Mouse (Mus musculus): Measurements from ENCODE around the gene Hyal1. TPM values are rescaled to one million over a fixed set of nuclear protein-coding genes. Genes with fewer than 3 reads are reported as not detected.
A peak's percentile ranks its signal among the peaks of the same experiment; 100 is the strongest.

The Hyal1 gene
- total and polyA plus RNA-seq, 3 experiments: 1.3 to 3.4 TPM; not detected in 1

DNA sequence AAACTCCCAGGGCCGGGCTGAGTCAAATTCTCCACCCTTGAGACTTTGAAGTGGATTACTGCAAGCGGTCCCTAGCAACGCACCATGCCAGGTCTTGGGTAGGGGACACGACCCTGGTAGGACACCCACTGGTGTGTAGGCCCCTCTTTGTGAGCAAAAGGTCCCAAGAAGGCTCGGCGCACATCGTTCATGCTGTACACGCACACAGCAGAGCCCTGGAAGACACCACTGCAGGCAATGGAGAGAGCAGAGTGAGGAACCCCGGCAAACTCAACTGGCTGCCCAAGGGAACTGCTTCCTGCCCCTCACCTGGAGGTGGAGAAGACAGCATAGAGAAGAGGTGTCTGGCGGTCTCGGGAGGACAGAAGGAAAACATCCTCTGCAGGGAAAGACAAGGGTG lies 24.5 kb downstream of the Hyal1 start:
- Histone ChIP-seq H3K27ac (ENCODE audit: control insufficient read depth, low read depth, low read length) (no peak overlapping the region), H3K9ac (ENCODE audit: control insufficient read depth, low read depth, low read length, poor library complexity, severe bottlenecking) (no peak overlapping the region), H3K36me3 (ENCODE audit: control insufficient read depth in 1 of 2, insufficient read depth in 2 of 2, low read length in 2 of 2) (peaks cover 0 to 6% of the 10 kb centered on the region in 2 experiments; a peak in 2 of 4 replicates), H3K4me1 (ENCODE audit: control insufficient read depth in 1 of 2, insufficient read depth in 2 of 2, low read length in 2 of 2) (peaks cover 0 to 16% of the 10 kb centered on the region in 2 experiments; a peak in 2 of 4 replicates), H3K79me2 (ENCODE audit: control insufficient read depth, insufficient read depth, low read length, poor library complexity) (no peaks in the 10 kb centered on the region; the same call in 1 of the 2 replicates), H3K4me3 (ENCODE audit: control insufficient read depth in 1 of 2, insufficient read depth in 1 of 2, low read depth in 2 of 2, low read length in 2 of 2) (no peak overlapping the region), H3K9me3 (replicated peaks; ENCODE audit: insufficient read depth, low read length) (no peaks in the 10 kb centered on the region), H3K27me3 (ENCODE audit: control insufficient read depth in 1 of 2, insufficient read depth in 2 of 2, low read length in 2 of 2) (no peaks in the 10 kb centered on the region)
- TF ChIP-seq EP300 (IDR thresholded peaks at IDR 0.05; ENCODE audit: low read depth in 1 of 2, low read length in 2 of 2) (no peak), RAD21 (IDR thresholded peaks at IDR 0.05; ENCODE audit: low read depth, low read length) (no peak), ZNF384 (IDR thresholded peaks at IDR 0.05; ENCODE audit: low read depth, low read length) (no peak), TAL1 (IDR thresholded peaks at IDR 0.05; ENCODE audit: low read length) (no peak), MAX (IDR thresholded peaks at IDR 0.05; ENCODE audit: low read length) (no peak), MAZ (IDR thresholded peaks at IDR 0.05; ENCODE audit: low read depth, low read length) (no peak), CHD2 (IDR thresholded peaks at IDR 0.05; ENCODE audit: low read length) (no peak), ZKSCAN1 (IDR thresholded peaks at IDR 0.05; ENCODE audit: low read depth, low read length) (no peak), NELFE (IDR thresholded peaks at IDR 0.05; ENCODE audit: low read depth, low read length) (no peak), SIN3A (IDR thresholded peaks at IDR 0.05; ENCODE audit: low read length) (no peak), NRF1 (IDR thresholded peaks at IDR 0.05; ENCODE audit: insufficient read depth, low read depth, low read length, poor library complexity, severe bottlenecking) (no peak), ZMIZ1 (IDR thresholded peaks at IDR 0.05; ENCODE audit: low read depth, low read length) (no peak)
- DNase-seq (ENCODE audit: low read depth, low spot score): no peak

DNA sequence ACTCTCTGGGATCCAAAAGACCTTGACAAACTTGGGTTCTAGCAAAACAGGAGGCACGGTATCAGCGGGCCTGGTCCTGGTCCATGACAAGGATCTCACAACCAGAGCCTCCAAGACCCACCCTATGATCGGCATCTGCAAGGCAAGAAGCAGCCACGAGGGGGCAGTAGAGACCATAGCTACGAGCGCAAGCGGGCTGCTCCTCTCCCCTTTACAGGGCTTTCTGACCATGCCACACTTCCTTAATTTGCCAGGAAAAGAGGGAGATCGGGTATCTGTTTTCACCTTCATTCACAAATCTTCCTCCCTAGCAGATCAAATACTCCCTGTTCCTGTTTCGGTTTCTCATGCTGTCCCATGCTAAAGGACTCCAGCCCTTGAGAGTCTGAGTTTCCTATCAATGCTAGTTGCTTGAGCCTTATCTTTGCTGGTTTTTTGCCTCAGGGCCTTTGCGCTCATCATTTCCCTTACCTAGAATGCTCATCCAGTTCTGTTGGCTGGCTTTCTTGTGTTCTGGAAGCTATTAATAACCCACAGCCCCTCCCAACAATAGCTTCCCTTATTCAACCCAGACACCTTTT lies 25.4 kb downstream of the Hyal1 start:
- DNase-seq (ENCODE audit: low read depth, low spot score): peak; percentile 90
- Histone ChIP-seq H3K27me3 (ENCODE audit: control insufficient read depth in 1 of 2, insufficient read depth in 2 of 2, low read length in 2 of 2) (no peaks in the 10 kb centered on the region), H3K4me3 (ENCODE audit: control insufficient read depth in 1 of 2, insufficient read depth in 1 of 2, low read depth in 2 of 2, low read length in 2 of 2) (peak overlapping the region; percentile 51 to 62), H3K79me2 (ENCODE audit: control insufficient read depth, insufficient read depth, low read length, poor library complexity) (no peaks in the 10 kb centered on the region; the same call in 1 of the 2 replicates), H3K36me3 (ENCODE audit: control insufficient read depth in 1 of 2, insufficient read depth in 2 of 2, low read length in 2 of 2) (peaks cover 0 to 6% of the 10 kb centered on the region in 2 experiments; a peak in 2 of 4 replicates), H3K27ac (ENCODE audit: control insufficient read depth, low read depth, low read length) (peak overlapping the region; percentile 64), H3K4me1 (ENCODE audit: control insufficient read depth in 1 of 2, insufficient read depth in 2 of 2, low read length in 2 of 2) (peaks cover 0 to 15% of the 10 kb centered on the region in 2 experiments; a peak in 2 of 4 replicates), H3K9me3 (replicated peaks; ENCODE audit: insufficient read depth, low read length) (no peaks in the 10 kb centered on the region), H3K9ac (ENCODE audit: control insufficient read depth, low read depth, low read length, poor library complexity, severe bottlenecking) (peak overlapping the region; percentile 63)
- 0 out of 2 replicates have a peak, but pooled peaks have one; percentile 31 for TF ChIP-seq MAX (IDR thresholded peaks at IDR 0.05; ENCODE audit: low read length)
- peak; percentile 93 for TF ChIP-seq ZC3H11A (IDR thresholded peaks at IDR 0.05; ENCODE audit: low read depth, low read length)
- peak; percentile 39; the same call in 1 of the 2 replicates for TF ChIP-seq TBP (IDR thresholded peaks at IDR 0.05; ENCODE audit: low read depth, low read length)
- no peak; the same call in none of the 2 replicates for TF ChIP-seq RAD21 (IDR thresholded peaks at IDR 0.05; ENCODE audit: low read depth, low read length)
- no peak for TF ChIP-seq MYB (IDR thresholded peaks at IDR 0.05; ENCODE audit: low read depth, low read length)
- no peak for TF ChIP-seq KAT2A (conservative IDR thresholded peaks at IDR 0.05; ENCODE audit: low read depth, low read length)
- TF ChIP-seq MYC (IDR thresholded peaks at IDR 0.05; ENCODE audit: low read depth, low read length): peak; percentile 53; the same call in 1 of the 2 replicates
- no peak for TF ChIP-seq NRF1 (IDR thresholded peaks at IDR 0.05; ENCODE audit: insufficient read depth, low read depth, low read length, poor library complexity, severe bottlenecking)
- TF ChIP-seq JUND (IDR thresholded peaks at IDR 0.05; ENCODE audit: low read depth, low read length): no peak
- TF ChIP-seq CHD2 (IDR thresholded peaks at IDR 0.05; ENCODE audit: low read length): no peak
- peak; percentile 47; the same call in 1 of the 2 replicates for TF ChIP-seq HCFC1 (IDR thresholded peaks at IDR 0.05; ENCODE audit: low read depth, low read length)
- no peak for TF ChIP-seq UBTF (IDR thresholded peaks at IDR 0.05; ENCODE audit: borderline replicate concordance, insufficient read depth, low read depth, low read length)
- TF ChIP-seq POLR2A (IDR thresholded peaks at IDR 0.05; ENCODE audit: control insufficient read depth in 1 of 2, insufficient read depth in 1 of 2, low read depth in 1 of 2, low read length in 2 of 2, poor library complexity in 1 of 2): no peak
- TF ChIP-seq ZMIZ1 (IDR thresholded peaks at IDR 0.05; ENCODE audit: low read depth, low read length): no peak
- TF ChIP-seq MEF2A (IDR thresholded peaks at IDR 0.05; ENCODE audit: extremely low read depth, insufficient replicate concordance, low read depth, low read length, poor library complexity, severe bottlenecking): peak; percentile 72; the same call in 1 of the 2 replicates
- no peak for TF ChIP-seq BHLHE40 (IDR thresholded peaks at IDR 0.05; ENCODE audit: borderline replicate concordance, low read depth, low read length)
- TF ChIP-seq CTCF (IDR thresholded peaks at IDR 0.05 in 2 of 3, conservative IDR thresholded peaks at IDR 0.05 in 1 of 3; ENCODE audit: control insufficient read depth in 1 of 3, insufficient read depth in 1 of 3, low read depth in 2 of 3, low read length in 3 of 3, poor library complexity in 1 of 3, severe bottlenecking in 1 of 3): peak; percentile 95 to 99 (median 97)
- 0 out of 2 replicates have a peak, but pooled peaks have one; percentile 18 for TF ChIP-seq ZNF384 (IDR thresholded peaks at IDR 0.05; ENCODE audit: low read depth, low read length)
- no peak for TF ChIP-seq USF2 (IDR thresholded peaks at IDR 0.05; ENCODE audit: borderline replicate concordance in 1 of 2, insufficient read depth in 1 of 2, low read depth in 1 of 2, low read length in 2 of 2)
- TF ChIP-seq EP300 (IDR thresholded peaks at IDR 0.05; ENCODE audit: low read depth in 1 of 2, low read length in 2 of 2): no peak
- TF ChIP-seq POLR2AphosphoS5 (IDR thresholded peaks at IDR 0.05; ENCODE audit: borderline replicate concordance, low read depth, low read length): no peak
- no peak for TF ChIP-seq TCF12 (IDR thresholded peaks at IDR 0.05; ENCODE audit: low read depth, low read length)
- TF ChIP-seq ZKSCAN1 (IDR thresholded peaks at IDR 0.05; ENCODE audit: low read depth, low read length): no peak
- peak; percentile 90 for TF ChIP-seq SMC3 (IDR thresholded peaks at IDR 0.05; ENCODE audit: low read depth, low read length)

Measured in MEL (cell line).